Mouse (Mus musculus) lung, adult 2 months (tissue): ENCODE measurements around the gene Cyp26c1.

ENCODE experiments used
- CTCF ChIP-seq: fragments of 200-500 bp; IDR thresholded peaks from 2 replicates; pipeline ENCODE4 v1.5.1; 2011; ENCODE audit warnings: mild to moderate bottlenecking, low read length, control low read depth; ENCODE audit not compliant: insufficient read depth
- POLR2A ChIP-seq: fragments of 200-500 bp; IDR thresholded peaks from 2 replicates; pipeline ENCODE4 v1.6.1; 2011; ENCODE audit warnings: low read depth, mild to moderate bottlenecking, control low read depth, low read length, borderline replicate concordance; ENCODE audit errors: extremely low read depth

DNA sequence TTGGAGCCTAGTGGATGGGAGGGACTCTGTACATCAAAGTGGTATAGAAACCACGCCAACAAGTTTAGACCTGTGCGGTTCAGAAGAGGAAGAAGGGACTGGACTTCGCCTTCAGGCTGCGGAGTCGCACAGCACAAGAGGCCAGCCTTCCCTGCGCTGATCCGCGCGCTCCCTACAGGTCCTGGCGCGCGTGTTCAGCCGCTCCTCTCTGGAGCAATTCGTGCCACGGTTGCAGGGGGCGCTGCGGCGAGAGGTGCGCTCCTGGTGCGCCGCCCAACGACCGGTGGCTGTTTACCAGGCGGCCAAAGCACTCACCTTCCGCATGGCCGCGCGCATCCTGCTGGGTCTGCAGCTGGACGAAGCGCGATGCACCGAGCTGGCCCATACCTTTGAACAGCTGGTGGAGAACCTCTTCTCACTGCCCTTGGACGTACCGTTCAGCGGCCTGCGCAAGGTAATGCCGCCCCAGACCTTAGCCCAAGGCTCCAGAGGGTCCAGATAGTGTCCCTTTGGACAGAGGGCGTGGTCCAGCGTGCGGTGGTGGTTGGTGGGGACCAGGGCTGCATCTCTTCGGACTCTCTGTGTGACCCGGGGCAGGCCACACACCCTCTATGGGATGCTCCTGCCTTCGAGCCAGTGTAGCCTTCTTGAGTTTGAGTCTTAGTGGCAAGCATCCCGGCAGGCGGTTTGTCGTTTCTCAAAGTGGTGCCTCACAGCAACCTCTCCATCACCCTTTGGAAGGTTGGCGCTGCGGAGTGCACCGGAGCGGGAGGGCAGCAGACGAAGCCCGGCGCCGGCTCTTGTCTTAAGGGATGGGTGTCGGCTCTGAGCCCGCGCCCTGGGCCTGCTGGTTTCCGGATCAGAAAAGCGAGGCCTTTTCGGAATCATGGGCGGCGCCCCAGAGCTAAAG lies 1.8 kb downstream of the Cyp26c1 start:
- no peak for TF ChIP-seq CTCF
- no peak for TF ChIP-seq POLR2A
